Mouse (Mus musculus): Measurements from ENCODE around the gene Eif3b. TPM values are rescaled to one million over a fixed set of nuclear protein-coding genes. Genes with fewer than 3 reads are reported as not detected.
A peak's percentile ranks its signal among the peaks of the same experiment; 100 is the strongest.
"Not testable (repeated sequence)": the region's sequence is repeated elsewhere in the genome, so short reads cannot be mapped to it uniquely, and the experiment has no call there.

The Eif3b gene
- total RNA-seq, 2 experiments from 2014 or later: 158 to 268 TPM

DNA sequence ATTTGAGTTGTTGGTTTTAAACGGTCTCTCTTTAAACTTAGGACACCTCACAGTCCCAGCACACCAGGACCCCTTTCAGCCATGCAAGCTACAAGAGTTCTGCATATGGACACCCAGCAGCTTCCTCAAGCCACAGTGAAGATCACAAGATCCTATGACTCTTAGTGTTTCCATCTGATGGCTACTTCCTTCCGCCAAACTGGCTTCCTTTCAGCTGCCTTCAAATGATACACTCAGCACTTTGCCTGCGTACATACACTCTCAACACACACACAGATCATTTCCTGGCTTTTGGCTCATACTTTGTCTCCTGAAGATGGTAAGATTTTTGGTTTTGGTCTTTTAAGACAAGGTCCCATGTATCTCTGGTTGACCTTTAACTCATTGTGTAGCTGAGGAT is 26.4 kb upstream of the Eif3b start:
- peak; percentile 10; the same call in 1 of the 2 replicates for ATAC-seq (replicated peaks; ENCODE audit: poor library complexity)

DNA sequence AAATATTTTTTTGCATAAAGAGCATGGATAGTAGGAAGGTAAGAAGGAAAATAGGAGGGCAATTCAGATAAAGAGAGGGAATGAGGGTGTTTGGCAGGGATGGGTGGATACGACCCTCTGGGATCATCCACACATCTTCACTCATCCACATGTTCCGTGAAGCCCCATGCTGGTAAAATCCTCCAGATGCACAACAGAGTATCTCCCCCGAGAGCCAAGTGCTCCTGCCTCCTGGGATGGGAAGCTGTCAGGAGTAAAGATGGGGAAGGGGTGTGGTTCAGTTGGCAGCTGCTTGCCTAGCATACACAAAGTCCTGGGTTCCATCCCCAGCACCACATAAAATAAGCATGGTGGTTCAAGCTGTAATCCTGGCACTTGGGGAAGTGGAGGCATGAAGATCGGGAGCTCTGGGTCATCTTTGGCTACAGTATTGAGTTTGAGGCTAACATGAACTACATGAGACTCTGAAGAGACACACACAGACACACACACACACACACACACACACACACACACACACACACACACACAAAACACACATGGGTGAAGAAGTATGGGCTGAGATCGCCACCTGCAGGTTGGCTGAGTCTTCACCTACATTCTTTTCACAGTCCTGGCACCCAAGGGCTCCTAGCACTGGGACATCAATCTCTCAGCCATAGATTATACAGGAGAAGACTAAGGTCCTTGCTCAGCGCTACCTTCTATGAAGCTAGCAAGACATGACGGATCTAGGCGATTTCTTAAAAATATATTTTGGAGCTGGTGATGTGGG is 22.8 kb upstream of the Eif3b start:
- ATAC-seq (replicated peaks; ENCODE audit: poor library complexity): peak; percentile 86

DNA sequence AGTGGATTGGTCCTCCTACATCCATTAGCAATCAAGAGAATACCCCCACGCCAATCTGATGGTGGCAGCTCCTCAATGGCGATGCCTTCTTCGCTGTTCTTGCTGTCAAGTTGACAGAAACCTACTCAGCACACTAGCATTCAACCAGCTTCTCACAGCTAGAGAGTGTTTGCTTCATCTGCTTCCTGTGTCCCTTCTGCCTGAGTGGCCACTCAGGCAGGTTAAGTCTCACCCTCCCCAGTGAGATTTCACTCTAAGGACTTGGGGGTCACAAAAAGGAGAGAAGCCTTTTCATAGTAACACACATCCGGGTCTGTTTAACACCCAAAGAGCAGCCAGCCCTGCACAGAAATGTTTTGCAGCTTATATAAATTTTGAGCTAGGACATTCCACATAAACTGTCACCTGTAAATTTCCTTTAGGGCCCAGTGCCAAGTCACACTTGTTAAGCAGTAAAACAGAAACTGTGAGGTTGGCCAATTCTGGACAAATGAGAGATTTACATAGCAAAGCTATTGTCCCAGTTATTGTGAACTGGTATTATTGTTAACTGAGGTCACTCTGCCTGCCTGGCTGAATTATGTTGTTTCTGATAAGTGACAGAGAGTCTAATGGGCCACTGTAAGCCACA is 16.4 kb upstream of the Eif3b start:
- ATAC-seq (replicated peaks; ENCODE audit: poor library complexity): no peak

DNA sequence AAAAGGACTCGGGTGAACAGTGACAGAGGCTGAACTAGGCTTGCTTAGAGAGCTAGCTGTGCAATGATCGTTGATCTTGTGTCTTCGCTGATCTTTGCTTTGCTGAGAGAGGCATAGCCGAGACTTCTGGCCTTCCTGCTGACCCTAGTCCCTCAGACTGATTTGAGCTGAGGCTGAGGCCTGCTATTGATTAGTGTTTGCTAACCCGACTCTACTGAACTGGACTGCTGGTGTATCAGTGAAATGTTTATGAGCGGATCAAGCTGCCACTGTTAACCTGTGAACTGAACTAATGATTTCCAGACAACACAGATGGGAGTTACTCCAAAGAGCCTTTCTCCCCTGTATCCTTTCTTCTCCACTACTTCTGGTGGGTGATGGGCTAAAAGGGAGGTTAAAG is 14.0 kb upstream of the Eif3b start:
- ATAC-seq (replicated peaks; ENCODE audit: poor library complexity): no peak

DNA sequence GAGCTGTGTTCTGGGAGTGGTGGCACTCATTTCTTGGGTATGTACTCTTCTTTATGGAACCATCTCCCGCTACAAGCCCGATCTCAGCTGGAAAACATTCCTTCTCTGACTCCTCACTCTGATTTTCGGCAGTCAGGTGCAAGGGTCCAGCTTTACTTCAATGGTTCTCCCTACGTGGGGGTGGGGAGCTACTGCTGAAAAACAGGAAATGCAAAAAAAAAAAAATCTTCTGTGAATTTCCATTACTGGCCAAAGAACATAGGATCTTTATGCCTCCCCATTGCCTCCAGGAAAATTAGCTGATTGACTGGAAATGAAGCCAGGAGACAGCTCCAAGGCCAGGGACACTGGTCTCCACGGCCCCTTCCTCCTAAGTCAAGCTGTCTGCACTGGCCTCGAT is 12.5 kb upstream of the Eif3b start:
- ATAC-seq (replicated peaks; ENCODE audit: poor library complexity): no peak

DNA sequence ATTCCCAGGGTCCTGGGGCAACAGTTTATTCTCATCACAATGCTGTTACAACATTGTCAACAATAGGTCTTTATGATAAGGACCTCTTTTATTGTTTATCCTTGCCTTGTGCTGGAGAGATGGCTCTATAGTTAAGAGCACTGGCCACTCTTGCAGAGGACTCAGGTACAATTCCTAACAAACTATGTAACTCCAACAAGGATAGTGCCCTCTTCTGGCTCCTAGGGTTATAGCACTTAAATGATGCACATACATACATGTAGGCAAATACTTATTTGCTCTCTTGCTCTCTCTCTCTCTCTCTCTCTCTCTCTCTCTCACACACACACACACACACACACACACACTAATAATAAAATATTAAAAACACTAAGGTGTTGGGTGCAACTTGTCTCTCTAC is 10.3 kb upstream of the Eif3b start:
- ATAC-seq (replicated peaks; ENCODE audit: poor library complexity): no peak

DNA sequence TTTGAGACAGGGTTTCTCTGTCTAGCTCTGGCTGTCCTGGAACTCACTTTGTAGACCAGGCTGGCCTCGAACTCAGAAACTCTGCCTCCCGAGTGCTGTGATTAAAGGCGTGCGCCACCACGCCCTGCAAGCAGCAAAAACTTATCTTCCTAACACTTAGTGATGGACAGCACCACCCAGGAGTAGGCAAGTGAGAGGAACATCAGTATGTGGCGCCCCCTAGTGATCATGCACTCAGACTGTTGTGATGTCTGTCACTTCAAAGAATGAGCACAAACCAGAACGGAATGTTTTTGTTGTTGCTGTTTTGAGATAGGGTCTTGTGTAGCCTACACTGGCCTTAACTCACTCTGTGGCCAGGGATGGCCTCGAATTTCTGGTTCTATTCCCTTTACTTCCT is 7.8 kb upstream of the Eif3b start:
- ATAC-seq (replicated peaks; ENCODE audit: poor library complexity): peak; percentile 99

DNA sequence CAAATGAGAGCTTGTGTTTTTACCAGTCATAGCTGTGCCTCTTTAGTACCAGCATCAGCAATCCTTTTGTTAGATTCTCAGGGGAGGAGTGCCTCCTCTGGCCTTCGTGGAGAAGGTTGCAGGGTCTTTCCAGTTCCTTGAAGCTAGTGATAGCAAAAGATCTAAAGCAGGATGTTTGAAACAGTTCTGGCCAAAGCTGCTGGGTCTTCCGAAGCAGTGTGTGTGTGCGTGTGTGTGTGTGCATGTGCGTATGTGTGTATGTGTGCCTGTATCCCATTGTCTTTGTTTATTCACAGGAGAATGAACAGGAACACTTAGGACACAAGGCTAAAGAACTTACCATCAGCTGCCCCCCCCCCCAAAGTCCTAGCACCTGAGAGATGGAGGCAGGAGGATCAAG is 4.5 kb upstream of the Eif3b start:
- no peak for ATAC-seq (replicated peaks; ENCODE audit: poor library complexity)

DNA sequence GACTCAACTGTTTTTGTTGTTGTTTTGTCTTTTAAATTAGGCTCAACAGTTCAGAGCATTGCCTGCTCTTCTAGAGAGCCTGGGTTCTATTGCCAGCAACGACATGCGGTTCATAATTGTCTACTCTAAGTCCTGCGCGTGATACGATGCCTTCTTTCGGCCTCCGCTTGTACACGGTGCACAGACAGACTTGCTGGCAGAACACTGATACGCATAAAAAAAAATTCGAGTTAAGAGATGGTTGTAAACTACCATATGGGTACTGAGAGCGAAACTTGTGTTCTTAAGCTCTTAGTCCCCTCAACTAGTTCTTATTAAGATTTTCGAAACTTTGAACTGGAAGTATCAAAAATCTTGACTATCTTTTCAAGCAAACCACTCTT is 1.0 kb upstream of the Eif3b start:
- ATAC-seq (replicated peaks; ENCODE audit: poor library complexity): peak; percentile 10

DNA sequence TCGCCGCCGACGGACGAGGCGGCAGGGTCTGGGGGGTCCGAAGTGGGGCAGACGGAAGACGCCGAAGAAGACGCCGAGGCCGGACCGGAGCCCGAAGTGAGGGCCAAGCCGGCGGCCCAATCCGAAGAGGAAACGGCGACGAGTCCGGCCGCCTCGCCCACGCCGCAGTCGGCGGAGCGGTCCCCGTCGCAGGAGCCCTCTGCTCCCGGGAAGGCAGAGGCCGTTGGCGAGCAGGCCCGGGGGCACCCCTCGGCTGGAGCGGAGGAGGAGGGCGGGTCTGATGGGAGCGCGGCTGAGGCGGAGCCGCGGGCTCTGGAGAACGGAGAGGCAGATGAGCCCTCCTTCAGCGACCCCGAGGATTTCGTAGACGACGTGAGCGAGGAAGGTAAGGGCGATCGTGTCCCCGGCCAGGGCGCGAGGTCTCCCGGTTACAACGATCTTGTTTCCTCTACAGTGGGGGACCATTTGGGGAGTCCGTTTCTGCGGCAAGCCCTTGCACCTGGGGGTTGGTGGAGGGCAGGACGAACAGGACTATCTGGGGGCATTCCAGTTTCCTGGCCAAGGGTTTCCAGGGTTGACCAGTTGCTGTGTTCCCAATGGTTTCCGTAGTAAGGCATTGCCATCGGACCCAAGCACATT is 433 bp downstream of the Eif3b start:
- ATAC-seq (replicated peaks; ENCODE audit: poor library complexity): peak; percentile 22; the same call in 1 of the 2 replicates

DNA sequence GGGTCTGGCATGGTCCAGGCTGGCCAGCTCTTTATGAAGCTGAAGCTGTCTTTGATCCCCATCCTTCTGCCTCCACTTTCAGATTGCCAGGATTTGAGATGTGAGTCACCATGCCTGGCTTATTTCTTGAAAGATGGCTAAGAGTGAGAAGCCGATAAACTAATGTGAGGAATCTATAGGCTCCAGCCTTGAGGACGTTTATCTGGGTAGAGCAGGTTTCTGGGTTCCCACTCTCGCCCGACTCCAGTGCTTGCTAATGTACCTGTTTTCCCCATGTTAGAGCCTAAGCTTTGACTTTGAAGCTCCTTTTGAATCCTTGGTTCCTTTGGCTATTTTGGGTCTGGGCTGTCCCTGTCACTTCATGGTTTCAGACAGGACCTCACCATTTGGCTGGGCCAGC is 1.5 kb downstream of the Eif3b start:
- no peak; the same call in 1 of the 2 replicates for ATAC-seq (replicated peaks; ENCODE audit: poor library complexity)

DNA sequence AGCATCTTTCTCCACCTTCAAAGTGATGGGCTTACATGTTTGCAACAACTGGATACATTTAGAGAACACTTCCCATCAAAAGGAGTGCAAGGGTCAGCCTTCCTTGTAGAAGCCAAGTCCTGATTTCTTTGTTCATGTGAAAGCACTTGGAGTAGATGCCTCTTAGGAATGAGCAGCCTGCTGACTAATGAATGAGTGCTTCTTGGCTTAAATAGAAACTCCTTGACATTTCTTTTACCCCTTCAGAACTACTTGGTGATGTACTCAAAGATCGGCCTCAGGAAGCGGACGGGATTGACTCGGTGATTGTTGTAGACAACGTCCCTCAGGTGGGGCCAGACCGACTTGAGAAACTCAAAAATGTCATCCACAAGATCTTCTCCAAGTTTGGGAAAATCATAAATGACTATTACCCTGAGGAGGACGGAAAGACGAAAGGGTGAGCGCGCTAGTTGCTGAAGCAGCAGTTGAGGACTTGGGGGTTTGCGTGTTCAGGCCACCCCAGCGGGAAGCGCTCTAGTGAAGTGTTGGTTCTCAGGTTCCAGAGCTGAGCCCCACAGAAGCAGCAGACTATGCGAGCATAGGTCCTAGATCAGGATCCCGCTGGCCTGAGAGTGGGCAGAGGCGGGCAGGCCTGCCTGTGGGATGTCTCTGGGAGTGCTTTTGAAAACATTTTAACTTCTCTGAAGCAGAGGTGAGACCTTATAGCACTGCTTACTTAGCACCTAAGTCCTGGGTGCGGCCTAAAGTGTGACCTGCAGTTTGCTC is 6.1 kb downstream of the Eif3b start:
- ATAC-seq (replicated peaks; ENCODE audit: poor library complexity): no peak

DNA sequence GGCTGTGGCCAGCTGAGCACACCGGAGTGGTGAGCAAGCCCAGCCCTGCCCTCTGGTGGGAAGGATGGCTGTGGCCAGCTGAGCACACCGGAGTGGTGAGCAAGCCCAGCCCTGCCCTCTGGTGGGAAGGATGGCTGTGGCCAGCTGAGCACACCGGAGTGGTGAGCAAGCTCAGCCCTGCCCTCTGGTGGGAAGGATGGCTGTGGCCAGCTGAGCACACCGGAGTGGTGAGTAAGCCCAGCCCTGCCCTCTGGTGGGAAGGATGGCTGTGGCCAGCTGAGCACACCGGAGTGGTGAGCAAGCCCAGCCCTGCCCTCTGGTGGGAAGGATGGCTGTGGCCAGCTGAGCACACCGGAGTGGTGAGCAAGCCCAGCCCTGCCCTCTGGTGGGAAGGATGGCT is 20.0 kb downstream of the Eif3b start:
- not testable (repeated sequence) for ATAC-seq (replicated peaks; ENCODE audit: poor library complexity)

DNA sequence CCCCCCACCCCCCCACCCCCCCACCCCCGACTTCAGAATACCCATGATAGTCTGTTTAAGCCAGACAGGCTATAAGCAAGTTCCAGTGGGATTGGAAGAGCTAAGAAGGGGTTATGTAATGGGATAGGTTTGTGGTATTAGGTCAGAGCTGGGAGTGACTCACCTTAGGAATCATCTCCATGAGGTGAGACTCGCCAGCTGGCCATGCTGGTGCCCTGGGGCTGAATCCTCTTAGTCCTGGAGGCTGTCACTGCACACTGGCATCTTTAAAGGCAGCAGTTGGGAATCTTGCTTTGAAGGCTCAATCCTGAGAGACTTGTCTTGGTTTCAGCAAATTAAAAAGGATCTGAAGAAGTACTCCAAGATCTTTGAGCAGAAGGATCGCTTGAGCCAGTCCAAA is 22.3 kb downstream of the Eif3b start:
- no peak for ATAC-seq (replicated peaks; ENCODE audit: poor library complexity)

DNA sequence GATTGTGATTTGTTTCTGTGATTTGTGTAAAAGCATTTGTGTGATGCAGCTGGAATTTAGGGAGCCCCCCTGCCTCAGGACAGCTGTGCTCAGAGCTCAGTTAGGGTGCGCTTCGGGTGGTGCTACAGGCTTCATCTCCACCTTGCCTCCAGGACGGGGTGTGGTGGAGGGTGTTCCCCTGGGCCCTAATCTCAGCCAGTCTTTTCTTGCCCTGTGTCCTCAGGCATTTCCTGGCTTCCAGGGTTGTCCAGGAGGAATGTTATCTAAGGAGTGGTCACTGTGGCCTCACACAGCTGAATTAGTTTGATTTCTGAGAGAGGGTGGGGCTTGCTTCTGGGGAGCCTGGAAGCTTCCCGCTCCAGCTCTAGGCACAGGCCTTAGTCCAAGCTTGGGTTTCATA is 24.9 kb downstream of the Eif3b start:
- ATAC-seq (replicated peaks; ENCODE audit: poor library complexity): no peak

DNA sequence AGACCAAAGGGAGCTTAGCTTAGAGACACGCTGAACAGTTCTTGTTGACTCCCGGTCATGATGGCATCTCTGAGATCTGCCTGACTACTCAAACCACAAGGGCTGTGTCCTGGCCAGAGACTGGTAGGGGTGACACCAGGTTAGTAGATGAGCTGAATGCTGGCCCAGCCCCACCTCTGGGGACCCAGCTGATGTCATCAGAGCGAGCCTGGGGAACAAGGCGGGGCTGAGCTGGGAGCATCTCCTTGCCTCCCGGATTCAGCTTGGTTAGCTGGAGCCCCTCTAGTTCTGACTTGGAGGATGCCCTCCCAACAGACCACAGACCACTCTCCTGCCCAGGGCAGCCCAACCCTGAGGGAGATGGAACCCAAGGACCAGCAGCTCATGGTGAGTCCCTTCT is 26.2 kb downstream of the Eif3b start, which contains the start of gene Gm4869:
Gm4869 (plus strand) TSS at position 301 of the 400 bp plus-strand sequence.
- ATAC-seq (replicated peaks; ENCODE audit: poor library complexity): no peak

DNA sequence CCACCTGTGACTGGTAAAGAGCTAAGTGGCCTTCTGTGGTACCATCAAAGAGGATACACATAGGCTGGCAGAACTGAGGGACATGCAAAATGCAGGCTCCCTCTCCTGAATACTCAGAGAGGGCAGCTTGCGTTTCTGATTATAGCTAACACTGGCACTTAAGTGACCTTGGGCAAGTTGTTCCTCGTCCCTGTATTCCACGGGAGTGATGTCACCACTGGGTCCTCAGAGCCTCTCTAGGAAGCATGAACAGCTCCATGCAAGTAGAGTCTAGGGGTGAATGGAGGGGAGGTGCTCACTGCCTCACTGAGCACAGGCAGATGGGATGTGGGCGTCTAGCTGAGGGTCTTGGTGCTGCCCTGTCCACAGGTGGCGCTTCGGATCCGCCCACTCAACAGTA is 26.9 kb downstream of the Eif3b start:
- ATAC-seq (replicated peaks; ENCODE audit: poor library complexity): no peak

DNA sequence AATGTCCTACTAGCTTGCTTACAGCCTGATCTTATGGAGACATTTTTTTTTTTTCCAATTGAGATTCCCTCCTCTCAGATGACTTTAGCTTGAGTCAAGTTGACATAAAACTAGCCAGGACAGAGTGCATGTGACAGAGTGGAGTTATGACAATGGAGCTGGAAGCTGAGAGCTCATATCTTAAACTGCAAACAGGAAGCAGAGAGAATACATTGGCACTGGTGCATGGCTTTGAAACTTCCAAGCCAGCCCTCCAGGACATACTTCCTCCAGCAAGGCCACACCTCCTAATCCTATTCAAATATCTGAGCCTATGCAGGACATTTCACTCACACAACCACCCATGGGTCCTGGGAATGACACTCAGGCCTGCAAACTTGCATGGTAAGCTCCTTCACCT is 35.4 kb downstream of the Eif3b start:
- ATAC-seq (replicated peaks; ENCODE audit: poor library complexity): no peak

DNA sequence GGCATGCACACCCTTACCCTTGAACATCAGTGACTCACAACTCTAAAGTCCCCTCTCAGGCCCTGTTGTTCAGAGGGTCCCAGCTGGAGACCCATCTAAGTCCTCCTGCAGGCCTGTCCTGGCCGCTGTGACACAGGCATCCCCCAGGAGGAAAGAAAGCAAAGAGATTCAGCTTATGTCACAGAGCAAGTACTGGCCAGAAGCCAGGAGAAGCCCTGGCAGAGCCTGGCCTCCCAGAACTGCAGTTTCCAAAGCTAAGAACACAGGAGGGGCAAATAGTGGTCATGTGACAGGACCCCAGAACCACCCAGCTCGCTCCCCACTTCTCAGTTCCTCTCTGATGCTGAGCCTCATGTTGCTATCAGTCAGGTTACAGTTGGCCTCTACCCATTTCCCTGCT is 36.3 kb downstream of the Eif3b start:
- no peak for ATAC-seq (replicated peaks; ENCODE audit: poor library complexity)

DNA sequence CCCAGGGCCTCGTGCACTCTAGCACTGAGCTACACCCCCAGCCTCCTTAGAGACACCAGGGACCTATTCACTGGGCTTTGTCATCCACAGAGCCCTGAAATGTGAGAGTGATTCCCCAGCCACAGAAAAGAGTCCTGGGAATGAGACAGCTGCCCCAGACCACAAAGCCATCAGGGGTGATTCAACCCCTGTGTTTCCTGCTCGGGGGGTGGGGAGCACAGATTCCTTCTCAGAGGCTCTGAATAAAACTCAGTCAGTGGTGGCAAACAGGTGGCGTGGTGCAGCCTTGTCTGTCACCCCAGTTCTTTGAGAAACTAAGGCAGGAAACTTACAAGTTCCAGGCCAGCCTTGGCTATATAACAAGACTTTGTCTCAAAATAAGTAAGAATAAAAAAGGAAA is 42.3 kb downstream of the Eif3b start:
- ATAC-seq (replicated peaks; ENCODE audit: poor library complexity): no peak

DNA sequence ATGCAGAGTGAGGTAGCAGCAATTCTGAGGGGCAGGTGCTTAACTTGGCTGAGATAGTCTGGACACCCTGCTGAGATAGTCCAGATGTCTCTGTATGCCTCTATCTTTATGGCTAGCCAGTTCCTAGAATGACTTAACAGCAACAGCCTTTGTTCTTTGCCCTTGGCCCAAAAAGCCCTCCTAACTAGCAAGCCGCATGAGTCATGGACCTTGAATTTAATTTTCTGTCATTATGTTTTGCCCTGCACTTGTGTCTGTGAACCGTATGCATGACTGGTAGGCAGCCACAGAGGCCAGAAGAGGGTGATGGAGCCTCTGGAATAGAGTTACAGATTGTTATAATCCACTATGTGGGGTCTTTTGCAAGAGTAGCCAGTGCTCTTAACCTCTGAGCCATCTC is 44.0 kb downstream of the Eif3b start:
- not testable (repeated sequence) for ATAC-seq (replicated peaks; ENCODE audit: poor library complexity)

Measured in megakaryocyte progenitor cell, adult 5-6 weeks (primary cell).